Mouse (Mus musculus): ENCODE results near the gene Rnd1.

DNA sequence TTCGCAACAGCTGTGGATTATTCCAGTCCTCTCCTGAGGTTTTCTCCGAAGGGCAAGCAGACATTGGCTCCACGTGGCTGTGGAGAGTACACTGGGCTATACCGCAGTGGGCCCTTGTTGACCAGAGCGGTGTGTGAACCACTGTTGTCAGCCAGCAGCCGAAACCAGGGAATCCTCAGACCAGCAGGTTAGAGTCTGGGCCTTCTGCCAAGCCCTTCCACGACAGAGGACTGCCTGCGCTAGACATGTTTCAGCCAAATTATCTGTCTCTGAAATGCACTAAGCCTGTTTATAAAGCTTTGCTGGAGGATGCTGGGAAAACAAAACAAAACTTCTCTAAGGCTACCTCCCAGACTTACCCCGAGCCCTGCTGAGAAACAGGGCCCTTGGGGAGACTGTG lies 62.7 kb downstream of the Rnd1 start:
- no peak for TF ChIP-seq CTCF (IDR thresholded peaks at IDR 0.05)
- no peak for TF ChIP-seq POLR2A (IDR thresholded peaks at IDR 0.05; ENCODE audit: insufficient read depth, low read depth, low read length)
- TF ChIP-seq EP300 (IDR thresholded peaks at IDR 0.05; ENCODE audit: insufficient read depth, low read depth, low read length): no peak

Data from heart, adult 2 months (tissue).